Mouse (Mus musculus) kidney, postnatal 14 days (tissue): ENCODE results near the gene Camta1.

Source experiments
- DNase-seq: peaks from one replicate; pipeline ENCODE4 v3.0.0; 2022; ENCODE audit warnings: mixed read lengths

Camta1 gene

GRCm38 (mm10) chr4:151180394-151180902 is 681.2 kb downstream of the Camta1 start:
- no peak for DNase-seq

GRCm38 (mm10) chr4:151179639-151180038 is 682.0 kb downstream of the Camta1 start:
- no peak for DNase-seq

- DNase-seq = no peak
Measured at GRCm38 (mm10) chr4:151178970-151179378, 682.7 kb downstream of the Camta1 start.

- no peak for DNase-seq
Measured at GRCm38 (mm10) chr4:151172526-151172925, 689.1 kb downstream of the Camta1 start.

- DNase-seq = no peak
Measured at GRCm38 (mm10) chr4:151171117-151171516, 690.6 kb downstream of the Camta1 start.

DNA sequence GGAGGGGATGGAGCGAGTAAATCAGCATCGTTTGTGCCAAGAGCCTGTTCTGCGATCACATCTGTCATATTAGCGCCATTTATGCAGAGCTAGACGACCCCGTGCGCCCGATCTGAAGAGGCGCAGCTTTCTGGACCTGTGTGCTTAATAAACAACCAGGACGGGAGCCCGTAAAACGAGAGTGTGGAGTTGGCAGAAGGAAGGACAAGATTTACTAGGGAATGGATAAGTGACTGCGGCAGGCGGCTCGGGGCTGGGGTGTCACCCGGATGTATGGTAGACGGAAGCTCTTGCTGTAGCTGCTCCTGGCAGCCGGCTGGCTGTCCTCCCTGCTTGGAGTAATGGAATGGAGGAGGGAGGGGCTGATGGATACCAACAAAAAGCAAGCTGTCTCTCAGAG is 691.0 kb downstream of the Camta1 start:
- DNase-seq = no peak

DNA sequence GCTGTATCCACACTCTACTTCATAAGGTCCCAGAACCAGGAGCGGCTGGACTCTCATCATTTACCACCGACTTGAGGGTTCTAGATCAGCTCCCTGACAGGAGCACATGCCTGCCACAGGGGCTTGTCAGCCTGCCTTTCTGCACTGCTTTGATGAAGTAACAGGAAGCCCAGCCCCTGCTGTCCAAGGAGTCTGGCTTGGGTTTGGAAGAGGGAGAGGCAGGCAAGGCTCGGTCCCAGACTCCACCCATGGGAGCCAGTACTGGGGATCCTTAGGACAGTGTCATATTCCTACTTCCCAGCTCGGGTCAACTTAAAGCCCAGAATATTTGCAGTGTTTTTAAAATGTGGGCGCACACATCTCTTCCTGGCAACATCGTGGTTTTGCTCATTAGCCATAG is 694.7 kb downstream of the Camta1 start:
- no peak for DNase-seq

DNA sequence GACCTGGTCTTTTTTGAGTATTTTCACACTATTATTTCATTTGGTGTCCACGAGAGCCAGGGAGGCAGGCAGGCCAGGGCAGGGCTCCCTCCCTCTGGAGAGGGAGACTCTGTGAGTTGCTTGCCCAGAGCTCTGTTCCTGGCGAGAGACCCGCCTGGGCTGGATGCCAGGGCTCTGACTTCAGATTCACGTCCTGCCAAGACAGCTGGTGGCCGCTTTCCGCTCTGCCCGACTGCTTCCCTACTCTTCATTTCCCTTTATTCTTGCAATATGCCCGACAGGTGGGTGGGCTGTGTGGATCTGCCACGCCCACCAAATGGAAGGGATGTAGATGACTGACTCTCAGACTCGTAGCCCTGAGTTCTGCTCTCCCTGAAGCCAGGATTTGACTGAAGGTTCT is 696.1 kb downstream of the Camta1 start:
- peak; percentile 89 for DNase-seq

DNA sequence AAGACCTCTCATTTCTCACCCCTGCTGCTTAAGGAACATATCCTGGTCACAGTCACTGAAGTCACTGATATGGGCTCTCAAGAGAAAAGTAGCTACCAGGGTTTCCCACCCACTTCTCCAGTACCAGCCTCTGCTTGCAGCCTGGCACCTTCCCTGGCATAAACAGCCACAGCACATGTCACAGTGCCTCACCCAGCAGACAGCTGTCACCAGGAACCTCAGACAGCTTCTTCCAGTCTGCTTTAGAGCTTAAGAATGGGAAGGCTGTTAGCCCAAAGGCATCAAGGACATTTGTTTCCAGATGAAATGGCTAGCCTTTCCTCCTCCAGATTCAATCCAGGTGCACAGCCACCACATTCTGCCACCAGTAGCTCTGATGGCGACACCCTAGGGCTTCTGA is 697.4 kb downstream of the Camta1 start:
- no peak for DNase-seq

DNA sequence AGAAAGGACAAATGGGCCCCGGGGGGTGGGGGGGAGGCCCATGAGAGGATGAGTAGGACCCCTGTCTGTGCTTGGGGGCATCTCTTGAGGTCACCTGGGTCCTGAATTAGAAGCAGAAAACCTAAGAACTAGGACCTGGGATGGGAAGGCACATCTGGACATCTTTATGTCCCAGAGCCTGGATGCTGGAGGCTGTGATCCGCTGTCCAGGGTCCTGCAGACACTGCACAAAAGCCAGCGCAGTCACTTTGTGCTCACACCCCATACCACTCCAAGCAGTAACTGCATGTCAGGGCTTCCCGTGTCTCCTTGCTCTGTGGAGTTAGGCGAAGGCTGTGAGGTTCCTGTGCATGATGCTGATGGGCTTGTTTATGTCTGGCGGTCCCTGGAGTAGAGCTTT is 699.8 kb downstream of the Camta1 start:
- DNase-seq = no peak

- DNase-seq = no peak
Measured at GRCm38 (mm10) chr4:151160932-151161331, 700.7 kb downstream of the Camta1 start.

DNA sequence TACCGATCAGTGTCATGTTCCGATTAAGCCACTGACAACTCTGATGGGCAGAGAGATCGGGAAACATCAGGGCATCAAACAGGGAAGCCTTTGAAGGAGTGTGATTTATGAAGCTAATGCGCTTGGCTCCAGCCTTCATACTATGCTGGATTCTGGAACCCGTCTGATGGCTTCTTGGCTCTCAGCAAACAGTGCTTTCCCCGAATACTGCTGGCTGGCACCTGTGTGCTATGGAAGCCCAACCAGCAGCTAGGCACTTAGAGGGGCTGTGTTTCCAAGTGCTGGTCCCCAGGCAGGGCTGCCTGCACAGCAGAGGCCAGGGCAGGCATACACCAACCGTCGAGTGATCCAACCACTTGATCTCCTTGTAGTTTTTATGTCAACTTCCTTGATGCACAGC is 701.2 kb downstream of the Camta1 start:
- no peak for DNase-seq

DNA sequence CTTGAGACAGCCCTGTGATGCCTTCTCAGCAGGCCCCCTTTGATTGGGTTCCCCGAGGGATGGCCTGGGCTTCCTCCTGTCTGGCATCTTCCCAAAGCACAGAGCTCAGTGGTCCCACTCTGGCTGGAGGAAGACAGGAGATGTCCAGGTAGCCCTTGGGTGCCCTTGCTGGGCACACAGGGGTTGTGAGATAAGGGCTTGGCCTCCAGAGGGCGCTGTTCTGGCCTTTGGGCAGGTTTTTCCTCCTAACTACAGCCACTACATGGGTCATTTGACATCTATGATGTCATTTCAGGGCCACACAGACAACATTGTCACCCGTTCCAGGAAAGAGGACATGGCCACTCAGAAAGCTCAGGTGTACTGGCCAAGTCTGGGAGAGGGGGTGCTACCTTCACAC is 703.4 kb downstream of the Camta1 start:
- no peak for DNase-seq

DNA sequence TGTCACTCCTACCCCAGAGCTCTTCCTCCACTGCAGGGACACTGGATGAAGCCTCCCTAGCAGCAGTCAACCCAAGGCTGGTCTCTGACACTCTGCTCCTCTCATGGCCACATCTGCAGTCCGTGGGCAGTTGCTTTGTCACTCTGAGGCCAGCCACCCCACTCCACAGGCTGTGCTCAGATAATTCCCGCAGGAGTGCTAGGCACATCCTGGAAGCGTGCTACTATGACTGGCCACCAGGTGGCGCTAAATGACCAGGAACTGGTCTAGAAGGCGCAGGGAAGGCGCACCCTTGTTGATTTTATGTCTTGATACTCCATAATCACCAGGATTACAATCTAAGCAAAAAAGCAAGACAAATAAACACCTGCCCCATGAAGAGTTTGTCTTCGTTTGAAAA is 704.8 kb downstream of the Camta1 start:
- peak; percentile 85 for DNase-seq

DNA sequence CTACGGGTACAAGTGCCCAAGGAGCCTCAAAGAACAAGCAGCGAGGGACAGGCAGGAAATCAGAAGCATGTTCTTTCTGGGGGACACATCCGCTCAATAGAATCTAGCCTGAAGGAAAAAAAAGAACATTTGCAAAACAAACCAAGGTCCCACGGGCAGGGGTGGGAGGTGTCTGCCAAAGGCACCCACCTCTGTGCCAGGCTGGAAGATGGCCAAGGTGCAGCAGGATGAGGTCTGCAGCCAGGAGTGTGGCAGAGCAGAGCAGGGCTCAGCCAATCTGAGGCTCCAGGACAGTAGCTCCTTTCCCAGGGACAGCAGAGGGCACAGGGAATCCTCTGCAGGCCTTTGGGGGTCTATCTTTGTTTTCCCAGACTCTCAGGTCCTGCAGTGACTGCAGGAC is 706.1 kb downstream of the Camta1 start:
- DNase-seq = no peak

- DNase-seq = no peak
Measured at GRCm38 (mm10) chr4:151154306-151154705, 707.4 kb downstream of the Camta1 start.

GRCm38 (mm10) chr4:151152010-151152409 is 709.7 kb downstream of the Camta1 start:
- no peak for DNase-seq

- no peak for DNase-seq
Measured at GRCm38 (mm10) chr4:151150842-151151241, 710.8 kb downstream of the Camta1 start.

GRCm38 (mm10) chr4:151150115-151150514 is 711.6 kb downstream of the Camta1 start:
- DNase-seq = no peak

DNA sequence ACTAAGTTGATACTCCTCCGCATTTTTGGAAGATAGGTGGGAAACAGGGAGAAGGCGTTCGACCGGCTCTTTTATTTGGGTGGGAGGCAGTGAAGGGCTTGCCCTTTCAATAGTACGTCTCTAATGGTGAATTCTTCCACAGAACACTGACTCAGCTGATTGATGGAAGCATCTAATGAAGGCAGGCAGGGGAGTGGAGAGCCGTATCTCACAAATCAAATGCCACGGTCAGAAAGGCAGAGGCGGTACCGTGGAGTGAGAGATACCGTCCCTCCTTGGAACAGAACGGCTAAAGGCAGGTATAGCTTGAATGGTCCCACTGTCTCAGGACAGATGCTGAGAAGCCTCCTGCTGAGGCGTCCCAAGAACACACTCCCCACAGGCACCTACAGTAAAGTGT is 714.1 kb downstream of the Camta1 start:
- DNase-seq = no peak

GRCm38 (mm10) chr4:151144121-151144520 is 717.6 kb downstream of the Camta1 start:
- no peak for DNase-seq

- peak; percentile 92 for DNase-seq
Measured at GRCm38 (mm10) chr4:151141196-151141880, 720.3 kb downstream of the Camta1 start.

DNA sequence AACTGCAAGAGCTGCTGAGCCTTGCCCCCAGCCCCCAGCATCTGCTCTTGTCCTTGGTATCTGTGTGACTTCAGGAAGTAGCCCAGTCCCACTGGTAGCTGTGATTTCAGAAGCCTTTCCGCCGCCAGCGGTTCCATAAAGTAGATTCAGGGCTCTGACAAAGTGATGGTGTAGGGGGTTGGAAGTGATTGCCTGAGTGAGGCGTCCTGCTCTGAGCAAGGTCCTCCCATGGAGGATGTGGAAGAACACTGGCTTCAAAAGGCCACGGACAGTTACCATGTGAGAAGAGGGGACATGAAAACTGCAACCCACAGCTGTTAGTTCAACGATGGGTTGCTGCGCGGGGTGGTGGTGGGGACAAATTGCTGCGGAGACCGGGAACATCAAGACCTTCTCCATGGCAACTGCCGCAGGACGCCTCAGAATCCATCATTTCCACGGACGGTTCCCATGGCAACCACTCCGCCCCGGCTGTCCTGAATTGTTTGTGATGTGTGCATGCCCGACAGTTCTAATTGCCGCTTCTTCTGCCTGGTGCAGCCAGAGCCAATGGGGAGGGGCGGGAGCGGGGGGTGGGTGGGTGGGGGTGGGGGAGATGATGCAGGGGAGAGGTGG is 721.2 kb downstream of the Camta1 start:
- no peak for DNase-seq

DNA sequence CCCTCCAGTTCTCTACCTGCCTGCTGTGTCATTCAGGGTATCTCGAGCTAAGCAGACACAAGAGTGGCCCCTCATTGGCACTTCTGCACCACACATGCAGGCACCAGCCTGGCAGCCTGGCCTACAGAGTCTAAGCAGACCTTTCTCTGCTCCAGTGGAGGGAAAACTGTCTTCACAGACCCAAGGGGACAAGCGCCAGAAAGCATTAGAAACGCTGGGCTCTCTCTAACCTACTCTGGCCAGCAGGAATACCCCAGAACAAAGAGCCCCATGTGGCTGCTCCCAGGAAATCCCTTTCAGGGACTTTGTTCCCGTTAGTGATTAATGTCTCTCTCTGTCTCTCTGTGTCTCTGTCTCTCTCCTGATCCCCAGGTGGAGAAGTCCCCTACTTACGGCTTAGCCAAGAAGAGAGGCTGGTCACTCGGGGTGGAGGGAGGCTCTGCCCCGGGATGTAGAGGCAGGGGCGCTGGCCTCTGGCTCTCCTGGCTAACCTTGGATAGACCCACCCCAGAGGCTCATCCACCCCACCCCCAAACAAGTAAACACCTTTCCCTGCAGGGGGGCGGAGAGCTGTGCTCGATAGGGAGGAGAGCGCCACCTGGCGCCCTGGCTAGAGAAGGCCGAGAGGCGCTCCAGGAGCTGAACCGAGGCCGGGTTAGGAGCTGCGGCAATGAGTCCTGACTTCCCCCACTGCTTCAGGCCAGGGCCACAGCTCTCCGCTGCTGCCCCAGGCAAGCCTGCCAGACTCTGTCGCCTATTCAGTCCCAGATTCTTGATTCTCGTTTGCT is 722.4 kb downstream of the Camta1 start:
- peak; percentile 77 for DNase-seq
